Mouse (Mus musculus): ENCODE data around the gene Bloc1s2.

GRCm38 (mm10) chr19:44176741-44177140 lies 30.5 kb upstream of the Bloc1s2 start:
- no peak for TF ChIP-seq ZNF384 (IDR thresholded peaks at IDR 0.05; ENCODE audit: low read depth, low read length)
- no peak for TF ChIP-seq ZC3H11A (IDR thresholded peaks at IDR 0.05; ENCODE audit: borderline replicate concordance, low read depth, low read length)
- TF ChIP-seq CHD2 (IDR thresholded peaks at IDR 0.05; ENCODE audit: low read depth, low read length): no peak

Measured in ES-E14 (cell line).